Mouse (Mus musculus) intestine, postnatal 0 days (tissue): Measurements from ENCODE around the gene Cux1. TPM values are rescaled to one million over a fixed set of nuclear protein-coding genes. Genes with fewer than 3 reads are reported as not detected.

Experiments
- ATAC-seq: fragments of 200-750 bp; cut with Nextera tagmentation; 2 replicates; pipeline ENCODE4 v1.8.0; 2017; ENCODE audit warnings: mild to moderate bottlenecking, moderate TSS enrichment, moderate library complexity
- H3K27ac ChIP-seq: fragments of 300-500 bp; sonication (generic); 2 replicates; pipeline ENCODE4 v1.5.1; 2014; ENCODE audit warnings: mild to moderate bottlenecking, low read depth, low read length, moderate library complexity
- H3K27me3 ChIP-seq: fragments of 300-500 bp; sonication (generic); replicated peaks from 2 replicates; pipeline ENCODE4 v1.6.1; 2014; ENCODE audit warnings: low read length, mixed read lengths; ENCODE audit not compliant: control insufficient read depth, insufficient read depth
- H3K36me3 ChIP-seq: fragments of 300-500 bp; sonication (generic); 2 replicates; pipeline ENCODE4 v1.6.1; 2014; ENCODE audit warnings: mild to moderate bottlenecking, moderate library complexity; ENCODE audit not compliant: control insufficient read depth, insufficient read depth
- H3K4me1 ChIP-seq: fragments of 300-500 bp; sonication (generic); replicated peaks from 2 replicates; pipeline ENCODE4 v1.6.1; 2014; ENCODE audit warnings: antibody characterized with exemption, low read length, mixed read lengths; ENCODE audit not compliant: control insufficient read depth, insufficient read depth
- H3K4me2 ChIP-seq: fragments of 300-500 bp; sonication (generic); replicated peaks from 2 replicates; pipeline ENCODE4 v1.6.1; 2014; ENCODE audit warnings: low read depth, mild to moderate bottlenecking, moderate library complexity
- H3K4me3 ChIP-seq: fragments of 300-500 bp; sonication (generic); 2 replicates; pipeline ENCODE4 v1.5.1; 2014; ENCODE audit warnings: low read depth, low read length
- H3K9ac ChIP-seq: fragments of 300-500 bp; sonication (generic); 2 replicates; pipeline ENCODE4 v1.6.1; 2014; ENCODE audit warnings: mild to moderate bottlenecking, low read depth, low read length
- H3K9me3 ChIP-seq: fragments of 300-500 bp; sonication (generic); 2 replicates; pipeline ENCODE4 v1.6.1; 2016; ENCODE audit warnings: mixed run types; ENCODE audit not compliant: control insufficient read depth
- CTCF ChIP-seq: sonication (generic); IDR thresholded peaks from 2 replicates; pipeline ENCODE4 v1.5.1; 2016; ENCODE audit warnings: low read depth, mild to moderate bottlenecking, control low read depth, antibody characterized with exemption, moderate library complexity
- WGBS: fragments of 180-500 bp; shearing (Covaris S2); extraction: QIAGEN DNeasy Blood & Tissue Kit; methylation state at CpG from one replicate; pipeline ENCODE4 v1.1.7; 2014; 5-methylcytosine and 5-hydroxymethylcytosine counted together
- polyA plus RNA-seq: library from polyadenylated mRNA; unstranded; fragments of >200 nt; fragmentation: Nextera tagmentation; extraction: Ambion mirVana; gene quantifications from 2 replicates; pipeline ENCODE4 v1.2.1, GENCODE M21; 2015

The Cux1 gene
- polyA plus RNA-seq, 1 experiment from 2014 or later, result 29.4 TPM

DNA sequence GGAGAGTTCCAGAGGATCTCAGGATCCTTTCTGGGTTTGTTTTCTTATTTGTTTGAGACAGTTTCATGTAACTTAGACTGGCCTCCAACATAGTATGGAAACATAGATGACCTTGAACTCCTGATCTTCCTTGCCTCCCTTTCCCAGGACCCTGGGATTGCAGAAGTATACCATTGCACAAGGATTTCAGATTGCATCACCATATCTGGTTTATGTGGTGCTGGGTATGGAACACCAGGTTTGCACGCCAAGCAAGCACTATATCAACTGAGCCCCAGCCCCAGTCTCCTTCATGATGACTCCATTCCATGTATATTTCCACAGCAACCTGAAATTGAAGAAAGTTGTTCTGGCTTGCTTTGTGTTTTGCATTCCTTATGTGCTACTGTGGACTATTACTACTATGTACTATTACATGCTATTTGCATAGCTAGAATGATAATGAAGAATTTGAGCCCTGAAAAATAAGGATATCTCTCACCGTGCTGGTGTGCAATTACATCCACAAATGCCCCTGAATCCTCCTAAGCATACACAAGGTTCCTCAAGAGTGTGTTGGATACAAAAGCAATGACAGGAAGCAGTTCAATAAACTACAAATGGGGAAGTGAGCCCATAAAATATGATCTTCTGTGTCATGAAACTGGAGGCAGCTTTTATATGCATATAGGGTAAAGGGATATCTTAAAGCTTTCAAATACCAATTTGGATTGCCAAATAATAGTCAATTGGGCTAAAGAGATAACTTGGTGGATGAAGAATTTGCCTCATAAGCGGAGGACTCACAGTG lies 48.4 kb downstream of the Cux1 start:
- 71% methylated on average over 3 of the region's 3 CpGs for WGBS
- no peak for TF ChIP-seq CTCF
- no peak for ATAC-seq

DNA sequence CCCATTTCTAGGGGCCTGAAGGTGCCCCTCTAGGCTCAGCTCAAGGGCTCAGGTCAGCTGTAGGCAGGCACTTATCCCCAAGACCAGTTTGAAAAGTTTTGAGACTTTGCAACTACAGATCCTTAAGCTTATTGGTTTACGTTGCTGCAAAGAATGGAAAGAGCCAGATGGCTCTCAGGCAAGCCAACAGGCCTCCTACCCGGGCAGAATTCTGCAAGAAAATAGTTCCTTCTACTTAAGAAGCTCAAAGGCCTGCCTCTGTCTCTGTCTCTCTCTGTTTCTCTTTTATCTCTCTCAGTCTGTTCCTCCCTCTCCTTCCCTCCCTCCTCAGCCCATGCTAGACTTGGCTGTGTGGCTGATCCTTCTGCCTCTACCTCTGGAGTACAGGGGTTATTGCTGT lies 49.8 kb downstream of the Cux1 start:
- no peak overlapping the region for H3K9ac ChIP-seq
- ATAC-seq, result no peak
- H3K27ac ChIP-seq, result no peak overlapping the region
- no peaks in the 10 kb centered on the region for H3K9me3 ChIP-seq
- H3K27me3 ChIP-seq, result no peaks in the 10 kb centered on the region
- TF ChIP-seq CTCF, result no peak
- H3K4me2 ChIP-seq, result no peak overlapping the region
- H3K4me1 ChIP-seq, result peaks cover 5% of the 10 kb centered on the region; the same call in 1 of the 2 replicates
- H3K36me3 ChIP-seq, result no peaks in the 10 kb centered on the region
- H3K4me3 ChIP-seq, result no peak overlapping the region
- 63% methylated on average over 2 of the region's 2 CpGs for WGBS

More for the DNA sequence above, 48.4 kb downstream of the Cux1 start:
- Histone ChIP-seq H3K27me3 (no peaks in the 10 kb centered on the region), H3K9me3 (no peaks in the 10 kb centered on the region), H3K9ac (no peak overlapping the region), H3K4me2 (no peak overlapping the region), H3K27ac (no peak overlapping the region), H3K4me1 (peaks cover 9% of the 10 kb centered on the region; the same call in 1 of the 2 replicates), H3K4me3 (no peak overlapping the region), H3K36me3 (no peaks in the 10 kb centered on the region)

DNA sequence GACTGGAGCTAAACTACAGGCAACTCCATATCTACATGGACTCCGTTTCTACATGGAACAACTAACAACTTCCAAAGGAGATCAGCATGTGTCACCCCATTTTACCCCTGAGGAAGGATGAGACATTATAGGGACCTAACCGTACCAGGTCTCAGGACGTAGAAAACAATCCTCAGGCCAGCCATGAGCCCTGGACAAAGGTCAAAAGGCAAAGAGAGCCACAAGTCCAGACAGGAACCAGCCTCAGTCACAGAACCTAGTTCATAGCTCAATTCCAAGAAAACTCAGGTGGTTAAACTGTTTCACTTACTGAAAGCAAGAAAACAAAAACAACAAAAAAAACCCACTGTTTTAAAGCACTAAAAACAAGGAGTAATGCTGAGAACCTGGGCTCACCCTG lies 50.7 kb downstream of the Cux1 start:
- 46% methylated on average over 3 of the region's 3 CpGs for WGBS
- no peak for ATAC-seq
- H3K4me1 ChIP-seq, result peaks cover 5% of the 10 kb centered on the region; the same call in 1 of the 2 replicates
- H3K27me3 ChIP-seq, result no peaks in the 10 kb centered on the region
- no peak overlapping the region; the same call in 1 of the 2 replicates for H3K4me2 ChIP-seq
- H3K4me3 ChIP-seq, result no peak overlapping the region
- H3K27ac ChIP-seq, result no peak overlapping the region
- H3K9me3 ChIP-seq, result no peaks in the 10 kb centered on the region
- H3K36me3 ChIP-seq, result no peaks in the 10 kb centered on the region
- TF ChIP-seq CTCF, result no peak
- no peak overlapping the region for H3K9ac ChIP-seq

DNA sequence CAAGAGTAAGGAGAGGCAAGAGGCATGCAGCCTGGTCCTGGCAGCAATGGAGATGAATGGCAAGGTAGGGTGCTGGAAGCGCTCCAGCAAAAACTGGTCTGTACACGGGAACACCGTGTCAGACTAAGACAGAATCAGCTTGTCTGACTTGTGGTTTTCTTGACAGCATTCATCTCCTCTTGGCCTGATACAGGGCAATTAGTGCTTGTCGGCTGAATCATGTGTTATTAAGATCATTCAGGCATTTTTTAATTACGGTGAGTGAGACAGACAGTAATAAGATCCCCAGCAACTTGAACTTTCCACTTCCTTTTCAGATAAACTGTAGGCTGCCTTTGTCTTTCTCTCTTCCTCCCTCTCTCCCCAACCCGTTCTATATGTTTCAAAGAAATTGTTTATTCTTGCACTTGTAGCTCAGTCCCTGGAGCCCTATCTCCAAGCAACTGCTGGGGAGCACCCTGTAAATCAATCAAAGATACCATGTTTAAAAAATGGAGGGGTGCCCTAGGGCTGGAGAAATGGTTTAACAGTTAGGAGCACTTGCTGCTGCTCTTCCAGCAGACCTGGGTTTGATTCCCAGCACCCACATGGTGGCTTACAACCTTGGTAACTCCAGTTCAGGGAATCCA lies 53.1 kb downstream of the Cux1 start:
- no peak overlapping the region for H3K27ac ChIP-seq
- H3K9ac ChIP-seq, result no peak overlapping the region
- no peaks in the 10 kb centered on the region for H3K27me3 ChIP-seq
- no peaks in the 10 kb centered on the region for H3K9me3 ChIP-seq
- no peak overlapping the region for H3K4me2 ChIP-seq
- H3K4me3 ChIP-seq, result no peak overlapping the region
- no peaks in the 10 kb centered on the region for H3K36me3 ChIP-seq
- no peak for ATAC-seq
- TF ChIP-seq CTCF, result no peak
- 28% methylated on average over 6 of the region's 6 CpGs for WGBS
- peaks cover 5% of the 10 kb centered on the region; the same call in 1 of the 2 replicates for H3K4me1 ChIP-seq

DNA sequence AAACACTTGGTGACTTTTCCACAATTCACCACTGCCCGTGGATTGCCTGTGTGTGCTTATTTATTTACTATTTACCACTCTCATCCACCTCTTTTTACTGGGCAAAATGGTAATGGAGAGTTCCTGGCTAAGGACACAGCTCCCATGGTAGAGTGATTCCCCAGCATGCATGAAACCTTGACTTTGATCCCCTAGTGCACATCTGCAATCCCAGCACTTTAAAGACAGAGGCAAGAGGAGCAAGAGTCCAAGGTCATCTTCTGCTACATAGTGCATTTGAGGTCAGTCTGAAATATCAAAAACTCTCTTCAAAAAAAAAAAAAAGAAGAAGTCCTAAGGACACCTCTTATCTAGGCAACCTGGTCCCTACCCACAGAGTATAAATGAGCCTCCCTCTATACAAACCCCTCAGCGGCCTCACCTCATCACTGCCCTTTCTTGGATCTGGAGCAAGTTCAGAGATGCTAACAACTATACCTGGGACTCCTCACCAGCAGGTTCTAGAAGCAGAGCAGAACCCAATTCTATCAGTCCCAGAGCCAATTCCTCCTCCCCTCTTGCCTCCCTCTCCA lies 55.1 kb downstream of the Cux1 start:
- Histone ChIP-seq H3K27me3 (no peaks in the 10 kb centered on the region), H3K9me3 (no peaks in the 10 kb centered on the region), H3K27ac (no peak overlapping the region), H3K4me3 (no peak overlapping the region), H3K4me2 (no peak overlapping the region), H3K4me1 (peaks cover 5% of the 10 kb centered on the region; the same call in 1 of the 2 replicates), H3K36me3 (no peaks in the 10 kb centered on the region), H3K9ac (no peak overlapping the region)
- no peak for TF ChIP-seq CTCF
- ATAC-seq, result no peak
- 77% methylated on average over 2 of the region's 2 CpGs for whole genome bisulfite sequencing

DNA sequence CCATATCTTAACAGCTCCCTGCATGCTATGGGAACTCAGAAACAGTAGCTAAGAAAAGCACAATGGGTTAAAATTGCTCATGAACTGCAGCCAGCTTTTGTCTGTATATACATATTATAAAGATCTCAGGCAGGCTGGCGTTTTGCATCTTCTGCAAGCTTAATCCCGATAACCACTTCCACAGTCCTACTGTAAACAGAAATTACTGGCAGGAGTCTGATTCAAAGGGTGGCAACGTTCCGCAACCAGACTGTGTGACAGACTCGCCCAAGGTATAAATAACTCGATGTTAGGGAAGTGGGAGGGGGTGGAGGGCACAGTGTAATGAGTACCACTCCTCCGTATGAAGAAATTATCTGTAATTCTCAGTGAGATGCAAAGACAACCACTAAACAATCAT lies 55.9 kb downstream of the Cux1 start:
- no peak overlapping the region for H3K9ac ChIP-seq
- no peaks in the 10 kb centered on the region for H3K9me3 ChIP-seq
- H3K36me3 ChIP-seq, result no peaks in the 10 kb centered on the region
- H3K4me1 ChIP-seq, result peaks cover 3% of the 10 kb centered on the region; the same call in 1 of the 2 replicates
- 27% methylated on average over 7 of the region's 7 CpGs for WGBS
- no peak for TF ChIP-seq CTCF
- H3K27ac ChIP-seq, result no peak overlapping the region
- no peak overlapping the region for H3K4me2 ChIP-seq
- H3K4me3 ChIP-seq, result no peak overlapping the region
- ATAC-seq, result no peak
- H3K27me3 ChIP-seq, result no peaks in the 10 kb centered on the region
